Mouse (Mus musculus) thymus, postnatal 36 days (tissue): ENCODE measurements around the gene Rbpms2.
"Not testable (repeated sequence)": the region's sequence is repeated elsewhere in the genome, so short reads cannot be mapped to it uniquely, and the experiment has no call there.

Experiments used
- DNase-seq, 2 experiments: peaks; one replicate each; pipeline ENCODE4 v3.0.0; 2022; ENCODE audit warnings: mixed read lengths in 2 of 2

The Rbpms2 gene

DNA sequence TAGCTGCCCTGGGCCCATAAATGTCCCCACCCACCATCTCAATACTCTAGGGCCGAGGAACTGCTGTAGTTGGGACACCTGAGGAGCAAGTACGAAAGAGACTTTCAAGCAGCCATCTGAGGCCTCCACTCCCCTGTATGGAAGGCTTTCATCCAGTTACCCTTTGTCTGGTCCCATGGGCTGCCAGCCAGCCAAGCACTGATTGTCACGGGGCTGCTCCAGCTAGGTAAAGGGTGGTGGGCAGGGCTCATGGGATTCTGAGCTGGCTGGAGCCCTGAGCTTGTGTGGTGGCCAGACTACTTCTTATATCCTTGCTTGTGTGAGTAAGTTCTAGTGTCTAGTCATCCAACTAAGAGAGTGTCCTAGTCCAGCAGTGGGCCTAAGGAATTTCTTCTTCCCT, 27.8 kb downstream of the Rbpms2 start:
- DNase-seq = no peak

DNA sequence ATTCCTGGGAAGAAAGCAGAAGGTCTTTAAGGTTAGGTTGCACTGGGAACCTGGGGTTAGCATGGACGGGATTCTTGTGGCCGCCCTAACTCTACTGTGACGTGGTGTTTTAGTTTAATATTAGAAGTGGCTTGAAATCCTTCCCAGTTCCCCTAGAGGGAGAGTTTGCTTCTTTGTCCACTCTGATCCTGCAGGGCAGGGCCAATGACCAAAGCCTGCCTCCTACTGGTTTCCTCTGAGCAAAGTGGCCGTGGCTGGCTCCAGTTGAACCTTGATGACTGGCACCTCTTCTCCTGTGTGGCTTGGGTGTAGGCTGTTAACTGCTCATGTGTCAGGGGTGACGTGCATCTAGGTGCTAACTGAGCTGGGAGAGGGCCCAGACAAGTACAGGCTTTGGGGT, 31.6 kb downstream of the Rbpms2 start:
- no peak for DNase-seq

DNA sequence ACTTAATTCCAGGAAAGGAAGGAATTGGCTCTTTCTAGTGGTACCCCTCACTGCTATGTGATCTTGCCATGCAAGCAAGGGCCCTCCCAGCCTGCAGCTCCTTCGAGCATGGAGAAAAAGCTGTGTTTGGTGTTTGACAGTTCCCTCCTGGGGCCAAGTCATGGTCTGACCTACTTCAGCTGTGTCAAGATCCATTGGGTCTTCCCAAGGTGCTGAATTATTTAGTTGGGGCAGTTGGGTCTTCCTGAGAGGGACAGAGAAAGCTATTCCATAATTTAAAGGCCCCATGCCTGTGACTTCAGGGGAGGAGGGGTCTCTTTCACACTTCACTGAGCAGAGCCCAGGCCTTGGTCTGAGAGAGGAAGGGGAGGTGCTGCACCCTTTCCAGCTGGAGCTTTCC, 32.0 kb downstream of the Rbpms2 start:
- no peak for DNase-seq

DNA sequence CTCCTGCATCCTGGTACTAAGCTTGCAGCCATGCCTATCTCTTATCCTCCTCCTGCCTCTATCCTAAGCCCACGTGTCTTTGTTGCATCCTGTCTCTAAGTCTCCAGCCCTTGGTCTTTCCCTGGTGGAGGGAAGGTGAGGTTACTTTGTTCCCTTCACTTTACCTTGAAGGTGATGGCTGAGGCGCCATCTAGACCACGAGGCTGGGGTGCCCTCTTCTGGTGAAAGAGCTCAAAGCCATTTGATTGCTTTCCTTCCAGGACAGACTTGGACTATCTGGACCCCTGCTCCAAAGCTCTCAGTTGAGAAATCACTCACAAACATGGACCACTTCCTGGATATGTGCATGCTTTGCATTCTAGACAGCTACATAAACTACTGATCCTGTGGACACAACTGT, 34.7 kb downstream of the Rbpms2 start:
- peak; percentile 52 to 66 for DNase-seq

DNA sequence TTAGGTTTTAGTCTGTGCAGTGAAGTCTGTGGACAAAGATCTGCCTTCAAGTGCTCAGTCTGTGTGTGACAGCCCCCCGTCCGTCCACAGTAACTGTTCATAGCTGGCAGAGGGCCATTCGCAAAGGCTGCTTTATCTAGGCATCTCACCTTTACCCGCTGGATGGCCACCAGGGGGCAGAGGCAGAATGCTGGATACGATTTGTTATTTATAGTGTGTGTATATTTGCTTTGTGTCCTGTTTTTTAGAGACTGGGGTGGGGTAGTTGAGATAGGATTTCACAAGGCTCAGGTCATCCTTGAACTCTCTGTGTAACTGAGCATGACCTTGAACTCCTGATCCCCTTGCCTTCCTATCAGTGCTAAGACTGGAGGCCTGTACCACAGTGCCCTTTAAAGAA, 36.6 kb downstream of the Rbpms2 start:
- peak; percentile 55 to 62 for DNase-seq

DNA sequence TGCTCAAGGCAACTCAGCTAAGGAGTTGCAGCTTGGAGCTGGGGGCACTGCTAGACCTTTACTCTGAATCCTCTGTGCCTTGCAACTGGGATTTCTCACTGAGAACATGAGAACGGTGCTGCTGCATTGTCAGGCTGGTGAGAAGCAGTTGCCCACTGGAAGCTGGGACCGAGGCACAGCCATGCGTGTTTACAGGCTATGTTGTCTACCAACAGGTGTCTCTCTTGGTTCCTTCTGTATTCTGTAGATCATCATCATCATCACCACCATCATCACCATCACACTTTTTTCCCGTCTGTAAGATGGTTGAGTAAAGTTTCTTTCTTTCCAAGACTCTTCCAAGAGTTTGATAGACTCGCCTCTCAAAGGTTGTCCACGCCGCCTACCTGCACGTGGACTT, 38.3 kb downstream of the Rbpms2 start, which contains the start of gene Oaz2:
Gene Oaz2 (plus strand): TSS at position 301 of the 400 bp plus-strand sequence.
- no peak for DNase-seq

DNA sequence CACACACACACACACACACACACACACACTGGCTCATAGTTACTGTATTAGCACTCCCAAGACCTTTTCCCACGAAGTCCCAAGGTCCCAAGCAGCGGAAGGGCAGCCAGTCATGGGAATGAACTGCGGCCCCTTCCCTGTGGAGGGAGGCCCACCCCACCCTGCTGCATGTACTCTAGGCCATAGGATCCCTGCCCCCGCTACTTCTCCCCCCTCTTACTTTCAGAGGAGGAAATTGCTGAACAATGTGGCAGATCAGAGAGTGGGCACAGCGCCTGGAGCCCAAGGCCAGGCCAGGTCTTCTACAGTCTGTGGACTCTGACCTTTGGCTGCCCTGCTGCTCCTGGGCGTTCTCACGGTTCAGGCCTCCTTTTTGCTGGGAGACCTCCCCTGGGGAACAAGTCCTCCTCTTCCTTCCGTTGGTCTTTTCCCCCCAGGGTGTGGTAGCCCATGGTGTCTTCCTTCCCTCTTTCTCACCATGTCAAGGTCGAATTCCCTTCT, 42.0 kb downstream of the Rbpms2 start:
- DNase-seq = no peak

DNA sequence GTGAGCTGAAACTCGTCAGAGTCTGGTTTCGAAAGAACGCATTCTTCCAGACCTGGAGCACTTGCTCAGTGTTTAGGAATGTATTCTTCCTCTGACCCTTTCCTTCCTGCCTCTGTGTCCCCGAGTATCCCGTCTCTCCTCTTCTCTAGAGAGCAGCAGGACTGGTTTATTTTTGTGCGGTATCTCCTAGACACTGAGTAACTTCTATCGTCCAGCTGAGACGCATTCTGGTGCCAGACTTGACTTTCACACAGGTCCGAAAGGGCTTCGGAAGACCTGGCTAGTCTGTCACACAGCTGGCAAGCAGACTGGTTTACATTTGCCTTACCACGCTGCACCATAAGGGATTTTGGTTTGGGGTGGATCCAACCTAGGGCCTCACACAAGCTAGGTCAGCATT, 43.5 kb downstream of the Rbpms2 start:
- no peak for DNase-seq

DNA sequence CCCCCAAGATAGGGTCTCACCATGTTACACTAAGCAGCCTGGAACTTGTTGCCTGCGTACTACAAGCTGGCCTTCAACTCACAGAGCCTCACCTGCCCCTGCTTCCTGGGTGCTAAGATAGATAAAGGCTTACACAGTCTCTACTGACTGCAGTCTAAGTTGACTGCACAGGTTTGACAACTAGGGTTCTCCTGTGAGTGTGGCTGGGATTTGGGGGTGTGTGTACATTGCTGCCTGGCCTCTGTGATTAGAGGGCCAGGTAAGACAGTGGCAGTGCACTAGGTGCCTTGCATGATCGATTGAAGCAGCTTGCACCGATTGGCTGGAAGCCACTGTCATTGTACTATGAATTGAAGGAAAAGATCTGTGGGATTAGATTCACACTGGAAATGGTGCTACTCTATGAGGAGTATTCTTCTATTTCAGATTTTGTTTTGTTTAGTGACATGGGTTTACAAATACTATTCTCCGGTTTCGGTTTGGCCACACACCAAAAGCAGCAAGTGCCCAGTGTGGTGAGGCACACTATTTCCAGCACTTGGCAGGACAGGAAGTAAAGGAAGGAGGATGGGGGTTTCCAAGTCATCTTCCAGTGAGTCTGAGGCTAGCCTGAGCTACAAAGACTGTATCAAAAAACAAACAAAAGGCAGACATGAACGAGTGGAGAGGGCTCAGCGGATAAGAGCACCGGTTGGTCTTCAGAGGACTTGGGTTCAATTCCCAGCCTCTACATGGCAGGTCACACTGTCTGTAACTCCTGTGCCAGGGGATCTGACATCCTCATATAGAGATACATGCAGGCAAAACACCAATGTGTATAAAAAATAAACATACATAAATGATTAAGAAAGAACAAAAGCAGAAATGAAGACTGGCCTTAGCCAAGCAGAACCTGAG, 46.3 kb downstream of the Rbpms2 start:
- DNase-seq = no peak

DNA sequence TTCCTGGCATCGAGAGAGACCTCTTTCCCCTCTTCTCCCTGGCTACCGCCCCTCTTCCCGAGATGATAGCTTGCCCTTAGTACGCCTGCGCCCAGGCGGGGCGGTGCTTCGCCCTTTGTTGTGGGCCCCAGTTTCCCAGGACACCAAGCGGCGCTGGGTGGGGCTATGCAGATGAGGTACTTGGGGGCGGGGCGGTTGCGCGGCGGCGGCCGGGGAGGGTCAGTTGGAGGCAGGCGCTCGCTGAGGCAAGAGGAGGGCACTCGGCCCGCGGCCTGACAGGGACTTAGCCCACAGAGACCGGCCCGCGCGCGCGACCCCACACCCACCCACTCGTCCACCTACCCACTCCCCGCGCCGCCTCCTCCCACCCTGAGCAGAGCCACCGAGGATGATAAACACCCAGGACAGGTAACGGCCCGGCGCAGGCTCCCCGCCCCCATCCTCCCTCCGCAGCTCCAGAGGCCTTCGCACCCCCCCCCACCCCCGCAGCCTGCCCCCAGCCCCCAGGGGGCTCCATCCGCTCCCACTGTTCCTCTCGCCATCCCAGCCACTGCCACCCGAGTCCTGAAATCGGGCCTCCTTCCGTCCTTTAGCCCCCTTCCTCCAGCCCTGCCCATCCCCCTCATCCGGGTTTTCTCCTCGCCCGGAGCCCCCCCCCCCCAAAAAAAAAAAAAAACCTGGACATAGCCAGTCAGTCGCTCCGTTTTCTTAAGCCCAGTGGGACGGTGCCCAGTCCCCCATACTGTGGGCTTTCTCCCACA, 47.1 kb downstream of the Rbpms2 start:
- DNase-seq = peak; percentile 96

DNA sequence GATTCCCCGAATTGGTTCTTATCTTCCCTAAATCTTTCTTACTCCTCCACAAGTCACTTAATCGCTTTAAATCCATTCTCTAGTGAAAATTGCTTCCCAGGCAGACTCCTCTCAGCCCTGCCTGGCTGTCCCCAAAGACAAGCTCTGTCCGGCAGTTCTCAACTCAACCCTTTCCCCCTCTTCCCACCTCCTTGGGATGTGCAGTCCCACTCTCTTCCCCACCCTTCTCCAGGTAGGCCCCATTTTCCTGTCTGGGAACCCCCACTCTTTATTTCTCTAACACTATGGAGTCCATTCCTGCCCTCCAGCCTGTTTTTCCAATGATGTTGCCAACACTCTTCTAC, 47.6 kb downstream of the Rbpms2 start:
- no peak for DNase-seq

DNA sequence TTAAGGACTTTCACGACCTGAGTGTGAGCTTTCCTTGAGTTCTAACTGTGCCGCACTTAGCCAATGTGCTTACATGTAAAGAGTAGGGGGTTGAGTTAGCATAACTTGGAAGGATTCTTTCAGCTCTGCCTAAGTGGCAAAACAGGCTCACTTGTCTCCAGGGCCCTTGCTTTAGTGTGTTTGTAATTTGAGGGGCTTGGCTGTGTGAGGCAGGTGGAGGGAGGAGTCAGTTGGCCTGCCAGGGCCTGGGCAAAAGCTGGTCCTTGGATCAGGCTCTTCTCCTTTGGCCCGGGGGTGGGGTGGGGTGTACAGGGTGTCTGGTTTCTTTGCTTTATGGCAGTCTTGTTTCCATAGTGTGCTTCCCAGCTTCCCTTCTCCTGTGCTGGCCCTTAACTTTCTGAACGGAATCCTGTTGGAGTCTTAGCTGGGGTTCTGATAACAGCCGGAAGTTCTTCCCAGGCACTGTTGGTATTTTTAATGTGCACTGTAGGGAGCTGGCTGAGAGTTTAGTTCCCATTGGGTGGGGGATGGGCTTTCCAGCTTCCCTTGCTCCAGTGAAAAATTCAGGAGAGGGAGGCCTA, 49.8 kb downstream of the Rbpms2 start:
- DNase-seq = no peak

DNA sequence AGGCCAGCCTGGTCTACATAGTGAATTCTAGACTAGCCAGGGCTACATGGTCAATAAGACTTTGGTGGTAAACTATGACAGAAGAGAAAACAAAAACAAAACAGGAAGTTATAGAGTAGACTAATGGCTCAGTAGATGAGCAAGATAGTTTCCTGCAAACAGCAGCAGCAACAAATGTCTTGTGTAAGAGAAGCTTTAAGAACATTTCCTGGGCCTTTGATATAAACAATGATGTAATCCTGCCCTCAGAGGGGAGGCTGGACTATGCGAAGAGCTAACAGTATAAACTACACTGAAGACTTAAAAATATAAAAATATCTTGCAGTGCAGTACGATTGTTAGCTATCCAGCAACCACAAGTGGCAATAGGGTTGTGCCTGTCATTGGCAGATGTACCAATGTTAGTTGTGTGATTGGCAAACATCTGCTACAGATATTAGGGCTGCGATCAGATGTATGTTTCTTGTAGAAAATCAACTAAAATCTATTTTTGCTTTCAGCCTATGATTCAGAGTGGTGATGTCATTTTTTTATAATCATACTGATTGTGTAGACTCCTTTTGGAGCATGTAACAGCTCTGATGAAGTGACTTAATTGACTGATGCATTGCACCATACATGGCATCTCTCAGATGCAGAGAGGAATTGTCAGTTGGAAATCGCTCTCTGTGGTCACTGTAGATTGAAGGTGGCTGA, 51.6 kb downstream of the Rbpms2 start:
- no peak for DNase-seq

DNA sequence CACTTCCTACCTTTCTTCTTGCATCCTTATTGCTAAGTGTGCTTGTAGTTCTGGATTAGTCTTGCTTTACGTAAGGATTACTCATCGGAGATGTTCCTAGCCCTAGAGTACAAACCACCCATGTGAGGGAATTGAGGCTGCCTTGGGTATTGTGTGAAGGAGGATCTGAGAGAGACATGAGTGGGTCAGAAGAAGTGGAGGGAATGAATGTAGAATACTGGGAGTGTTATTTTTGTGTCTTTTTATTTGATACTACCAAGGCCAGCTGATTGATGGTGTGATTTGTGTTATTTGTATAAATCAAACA, 52.1 kb downstream of the Rbpms2 start:
- no peak for DNase-seq

DNA sequence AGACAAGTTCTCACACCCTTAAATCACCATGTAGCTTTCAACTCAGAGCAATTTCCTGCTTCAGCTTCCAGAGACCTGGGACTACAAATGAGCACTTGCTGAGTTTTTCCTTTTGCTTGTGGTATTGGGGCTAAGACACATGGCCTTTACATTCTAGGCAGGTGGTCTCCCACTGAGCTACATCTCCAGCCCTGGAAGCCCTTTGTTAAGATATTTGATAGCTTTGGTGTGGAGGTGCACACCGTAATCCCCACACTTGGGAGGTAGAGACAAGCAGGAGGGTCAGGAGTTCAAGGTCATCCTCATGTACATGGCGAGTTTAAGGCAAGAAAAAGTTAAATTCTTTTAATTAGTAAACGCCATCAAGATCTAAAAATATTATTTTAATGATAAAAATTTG, 52.7 kb downstream of the Rbpms2 start:
- DNase-seq = no peak

DNA sequence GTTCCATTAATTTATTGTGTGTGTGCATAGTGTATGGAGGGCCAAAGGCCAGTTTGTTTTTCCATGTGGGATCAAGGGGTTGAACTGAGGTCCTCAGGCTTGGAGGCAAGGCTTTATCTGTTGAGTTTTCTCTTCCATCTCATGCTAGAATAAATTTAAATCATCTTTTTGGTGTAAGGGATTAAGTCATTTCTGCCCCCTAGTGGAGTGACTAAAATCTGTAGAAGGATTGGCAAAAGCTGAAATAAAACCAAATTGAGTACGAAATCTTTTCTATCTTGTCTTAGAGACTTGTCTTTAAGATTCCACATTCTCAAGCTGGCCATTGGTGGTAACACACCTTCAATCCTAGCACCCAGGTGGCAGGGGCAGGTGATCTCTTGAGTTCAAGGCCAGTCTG, 53.5 kb downstream of the Rbpms2 start:
- no peak for DNase-seq

DNA sequence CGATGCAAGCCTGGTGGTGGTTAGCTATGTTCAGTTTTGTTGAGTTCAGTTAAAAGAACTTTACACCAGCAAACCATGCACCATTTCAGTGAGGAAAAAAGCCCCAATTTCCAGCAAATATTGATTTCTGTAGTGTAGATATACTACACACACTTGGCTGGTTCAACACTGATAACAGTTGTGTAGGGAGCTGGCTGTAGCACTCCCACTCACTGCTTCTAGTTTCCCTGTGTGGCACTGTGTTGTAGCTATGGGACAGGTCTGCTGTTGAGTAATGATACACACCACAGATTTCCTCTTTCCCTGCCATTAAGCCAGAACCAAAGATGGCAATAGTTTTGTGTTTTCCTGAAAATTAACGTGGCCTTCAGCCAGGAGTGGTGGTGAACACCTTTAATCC, 55.3 kb downstream of the Rbpms2 start:
- DNase-seq = no peak

DNA sequence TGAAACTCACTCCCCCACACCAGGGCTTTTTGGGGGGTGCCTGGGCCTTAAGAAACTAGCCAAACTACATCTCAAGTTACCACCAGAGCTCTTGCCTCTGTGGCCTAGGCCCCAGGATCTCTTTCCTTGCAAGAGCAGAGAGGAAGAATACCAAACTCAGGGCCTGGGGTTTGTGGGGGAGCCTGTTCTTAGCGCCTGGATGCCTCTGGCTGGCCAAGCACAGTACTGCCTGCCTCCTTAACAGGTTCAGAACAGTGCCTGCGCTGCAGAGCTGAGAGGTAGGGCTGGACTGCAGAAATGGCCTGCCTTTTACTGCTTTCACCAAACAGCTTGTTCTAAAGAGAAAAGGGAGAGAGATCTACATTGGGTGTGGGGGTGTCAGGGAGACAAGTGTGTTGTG, 60.4 kb downstream of the Rbpms2 start:
- not testable (repeated sequence) for DNase-seq

DNA sequence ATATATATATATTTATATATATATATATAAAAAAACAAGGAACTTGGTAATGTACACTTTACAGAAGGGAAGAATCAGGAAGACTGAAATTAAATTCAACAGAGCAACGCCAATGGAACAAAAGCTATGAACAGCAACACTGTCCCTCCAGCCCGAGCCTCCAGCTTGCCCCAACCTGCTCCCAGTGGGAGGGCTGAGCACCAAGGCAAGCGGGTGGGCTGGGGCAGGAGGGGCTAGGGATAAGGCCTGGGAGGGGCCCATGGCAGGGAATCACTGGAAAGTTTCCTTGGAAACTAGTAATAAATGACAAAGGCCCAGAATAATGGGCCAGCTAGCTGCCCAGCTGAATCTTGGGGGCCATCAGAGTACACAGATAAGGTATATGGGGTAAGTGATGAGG, 63.0 kb downstream of the Rbpms2 start:
- no peak for DNase-seq

DNA sequence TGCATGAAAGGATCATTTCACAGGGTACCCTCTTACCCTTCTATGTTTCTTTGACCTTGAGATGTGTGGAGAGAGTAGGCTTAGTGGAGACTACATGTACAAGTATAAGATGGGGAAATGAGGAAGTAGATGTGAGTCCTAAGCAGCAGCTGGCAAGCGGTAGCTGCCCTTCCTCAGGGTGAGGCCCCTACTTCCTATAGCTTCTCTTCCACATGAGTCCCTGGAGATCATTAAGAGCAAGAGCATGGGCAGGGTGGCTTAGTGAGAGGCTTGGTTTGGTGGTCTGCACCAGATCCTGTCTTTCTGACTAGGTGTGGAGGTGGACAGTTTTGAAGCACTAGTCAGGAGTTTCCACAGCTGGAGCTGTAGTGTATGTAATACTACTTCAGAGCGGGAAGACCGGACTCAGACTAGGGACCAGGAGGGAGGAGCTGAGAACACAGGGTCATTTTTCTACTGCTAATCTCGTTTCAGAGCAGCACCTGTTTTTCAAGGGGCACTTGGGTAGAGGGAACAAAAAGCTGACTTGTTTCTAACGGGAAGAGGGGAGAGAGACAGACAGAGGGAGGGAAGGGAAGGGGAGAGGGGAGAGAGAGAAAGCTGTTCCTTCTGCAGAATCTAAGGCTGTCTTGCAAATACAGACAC, 63.6 kb downstream of the Rbpms2 start:
- DNase-seq = no peak

DNA sequence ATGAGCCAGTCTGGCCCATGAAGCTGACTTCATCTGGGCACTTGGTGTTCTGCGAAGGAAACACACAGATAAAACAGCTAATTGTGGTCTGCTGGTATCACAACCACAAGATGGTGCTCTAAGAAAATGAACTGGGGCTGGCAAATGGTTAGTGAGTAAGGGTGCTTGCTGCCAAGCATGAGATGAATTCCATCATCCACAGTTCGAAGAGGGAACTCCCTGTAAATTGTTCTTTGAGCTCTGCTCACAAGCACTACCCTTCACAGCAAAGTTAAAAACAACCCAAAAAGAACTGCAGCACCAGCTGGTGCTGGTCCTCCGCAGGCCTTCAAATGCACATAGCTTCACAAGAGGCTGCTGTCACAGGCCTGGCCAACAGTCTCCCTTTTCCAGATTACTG, 66.2 kb downstream of the Rbpms2 start:
- no peak for DNase-seq

DNA sequence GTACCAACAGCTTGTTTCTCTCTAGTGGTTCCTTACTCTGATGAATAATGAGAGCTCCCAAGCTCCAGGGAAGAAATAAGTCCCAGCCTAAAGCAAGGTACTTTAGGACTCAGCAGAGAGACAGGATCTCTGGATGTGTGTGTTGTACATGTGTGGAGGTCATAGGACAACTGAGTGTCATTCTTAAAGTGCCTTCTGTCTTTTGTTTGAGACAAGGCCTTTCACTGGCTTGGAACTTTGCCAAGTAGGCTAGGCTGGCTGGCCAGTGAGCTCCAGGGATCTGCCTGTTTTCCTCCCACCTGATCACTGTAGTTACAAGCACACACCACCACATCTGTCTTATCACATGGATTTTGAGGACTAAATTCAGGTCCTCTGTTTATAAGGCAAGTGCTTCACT, 66.9 kb downstream of the Rbpms2 start:
- no peak for DNase-seq

DNA sequence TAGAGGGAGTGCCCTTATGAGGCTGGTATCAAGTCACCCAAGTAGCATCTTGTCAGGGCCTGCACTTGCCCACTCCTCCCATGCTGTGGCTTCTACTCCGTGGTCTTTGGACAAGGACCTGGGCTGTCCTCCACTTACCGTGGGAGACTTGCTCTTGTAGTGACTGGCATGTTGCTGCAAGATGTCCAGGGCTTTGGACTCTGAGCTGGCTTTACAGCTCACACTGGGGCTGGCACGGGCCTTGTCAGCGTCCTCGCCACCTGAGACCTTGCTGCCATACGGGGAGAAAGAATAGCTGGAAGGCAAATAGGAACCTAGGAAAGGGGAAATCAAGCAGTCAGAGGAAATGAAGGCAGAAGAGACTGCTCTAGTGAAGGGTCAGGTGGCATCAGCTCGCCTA, 67.9 kb downstream of the Rbpms2 start:
- no peak for DNase-seq
